Mouse (Mus musculus) kidney, embryonic 15.5 days (tissue): ENCODE data around the gene Sec14l2. TPM values are rescaled to one million over a fixed set of nuclear protein-coding genes. Genes with fewer than 3 reads are reported as not detected.
A peak's percentile ranks its signal among the peaks of the same experiment; 100 is the strongest.

ENCODE experiments used
- ATAC-seq: fragments of 200-750 bp; cut with Nextera tagmentation; replicated peaks from 2 replicates; pipeline ENCODE4 v1.8.0; 2017; ENCODE audit warnings: moderate TSS enrichment; ENCODE audit not compliant: low FRiP score
- H3K27ac ChIP-seq: fragments of 300-500 bp; sonication (generic); 2 replicates; pipeline ENCODE4 v1.5.1; 2015; ENCODE audit warnings: mild to moderate bottlenecking, inconsistent platforms
- H3K27me3 ChIP-seq: fragments of 300-500 bp; sonication (generic); 2 replicates; pipeline ENCODE4 v1.6.1; 2015; ENCODE audit warnings: inconsistent platforms
- H3K36me3 ChIP-seq: fragments of 300-500 bp; sonication (generic); 2 replicates; pipeline ENCODE4 v1.6.1; 2015; ENCODE audit warnings: inconsistent platforms
- H3K4me1 ChIP-seq: fragments of 300-500 bp; sonication (generic); 2 replicates; pipeline ENCODE4 v1.6.1; 2015; ENCODE audit warnings: inconsistent platforms
- H3K4me2 ChIP-seq: fragments of 300-500 bp; sonication (generic); 2 replicates; pipeline ENCODE4 v1.6.1; 2015; ENCODE audit warnings: moderate library complexity, mild to moderate bottlenecking, inconsistent platforms
- H3K4me3 ChIP-seq: fragments of 300-500 bp; sonication (generic); replicated peaks from 2 replicates; pipeline ENCODE4 v1.5.1; 2015; ENCODE audit warnings: mild to moderate bottlenecking, inconsistent platforms
- H3K9ac ChIP-seq: fragments of 300-500 bp; sonication (generic); 2 replicates; pipeline ENCODE4 v1.6.1; 2015; ENCODE audit warnings: mild to moderate bottlenecking, inconsistent platforms
- H3K9me3 ChIP-seq: fragments of 300-500 bp; sonication (generic); replicated peaks from 2 replicates; pipeline ENCODE4 v1.6.1; 2016; ENCODE audit warnings: inconsistent platforms
- WGBS: fragments of 180-500 bp; shearing (Covaris S2); methylation state at CpG from one replicate; pipeline ENCODE4 v1.1.7; 2015; ENCODE audit warnings: mixed read lengths; 5-methylcytosine and 5-hydroxymethylcytosine counted together
- polyA plus RNA-seq: library from polyadenylated mRNA; unstranded; fragments of >200 nt; fragmentation: Nextera tagmentation; extraction: Ambion mirVana; gene quantifications from 2 replicates; pipeline ENCODE4 v1.2.1, GENCODE M21; 2015

Gene Sec14l2
- 1.3 and 2.2 TPM in 2 replicates for polyA plus RNA-seq

DNA sequence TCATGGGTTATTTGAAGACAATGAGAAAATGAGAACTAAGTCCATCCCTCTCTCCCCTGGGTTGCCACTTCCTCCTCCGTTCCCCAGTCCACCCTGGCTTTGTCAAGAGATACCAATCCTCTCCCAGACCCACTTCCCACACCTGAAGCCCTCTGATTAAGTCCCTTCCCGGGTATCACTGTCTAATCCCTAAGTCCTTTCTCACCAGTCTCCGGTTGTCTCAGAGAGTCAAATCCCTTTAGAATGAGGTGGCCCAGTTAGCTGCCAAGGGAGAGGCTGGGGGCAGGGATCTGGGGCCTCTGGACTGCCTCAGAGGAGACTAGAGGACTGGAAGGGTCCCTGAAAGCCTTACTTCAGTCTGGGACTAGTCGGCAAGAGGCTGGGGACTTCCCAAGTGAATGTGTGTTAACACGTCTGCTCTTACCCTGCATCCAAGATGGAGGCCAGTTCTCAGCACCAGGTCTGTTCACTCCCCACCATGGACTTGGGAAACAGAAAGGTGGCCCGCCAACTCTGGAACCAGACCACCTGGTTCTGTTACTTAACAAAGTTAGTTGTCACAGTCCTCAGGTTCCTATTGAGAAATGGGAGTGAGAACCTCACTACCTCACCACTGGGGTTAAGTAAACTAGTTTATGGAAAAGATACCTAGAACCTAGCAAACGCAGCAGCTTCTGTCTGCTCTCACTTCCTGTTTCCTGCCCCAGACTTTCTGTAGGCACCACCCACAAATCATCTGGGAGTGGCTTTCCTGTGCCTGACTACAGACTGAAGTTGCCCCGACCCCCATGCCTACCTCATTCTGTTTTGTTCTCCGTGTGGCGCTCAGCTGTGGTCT, at the start of gene Sec14l2:
TSS of gene Sec14l2 (minus strand) at position 674 of the 838 bp plus-strand sequence.
- no peak within 1 kb of the TSS for H3K4me2 ChIP-seq
- H3K27ac ChIP-seq = no peak within 1 kb of the TSS
- peaks cover 14% of the 10 kb centered on the region for H3K4me1 ChIP-seq
- H3K4me3 ChIP-seq = no peak within 1 kb of the TSS
- no peaks in the 10 kb centered on the region for H3K36me3 ChIP-seq
- H3K9ac ChIP-seq = no peak within 1 kb of the TSS
- peaks cover 27% of the 10 kb centered on the region for H3K27me3 ChIP-seq
- H3K9me3 ChIP-seq = peaks cover 7% of the 10 kb centered on the region; the same call in 1 of the 2 replicates
- ATAC-seq = no peak
- 73% methylated on average over 10 of the region's 10 CpGs for WGBS

DNA sequence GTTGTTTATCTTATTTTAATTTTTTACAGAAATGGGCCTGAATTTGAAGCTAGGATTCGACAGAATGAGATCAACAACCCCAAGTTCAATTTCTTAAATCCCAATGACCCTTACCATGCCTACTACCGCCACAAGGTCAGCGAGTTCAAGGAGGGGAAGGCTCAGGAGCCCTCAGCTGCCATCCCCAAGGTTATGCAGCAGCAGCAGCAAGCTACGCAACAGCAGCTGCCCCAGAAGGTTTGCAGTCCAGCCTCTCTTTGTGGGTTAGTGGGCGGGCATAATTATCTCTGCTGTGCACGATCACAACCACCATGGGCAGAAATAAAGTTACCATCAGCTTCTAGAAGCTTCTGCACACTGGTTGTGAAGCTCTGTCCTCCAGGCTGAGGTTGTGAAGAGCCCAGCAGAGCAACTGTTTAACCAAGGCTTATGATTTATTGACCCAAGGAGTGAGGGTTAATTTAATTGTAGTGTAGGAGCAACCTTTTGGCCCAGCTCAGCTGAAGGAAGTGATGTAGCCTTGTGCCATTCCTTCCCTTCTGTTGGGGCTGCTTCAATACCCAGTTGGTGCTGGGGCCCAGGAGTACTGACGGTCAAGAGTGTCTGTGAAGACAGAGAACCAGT, 43.4 kb upstream of the Sec14l2 start:
- Histone ChIP-seq H3K9ac (no peak overlapping the region), H3K27me3 (no peaks in the 10 kb centered on the region), H3K27ac (no peak overlapping the region), H3K4me2 (no peak overlapping the region), H3K36me3 (peaks cover 100% of the 10 kb centered on the region), H3K4me1 (peaks cover 14% of the 10 kb centered on the region), H3K4me3 (no peak overlapping the region), H3K9me3 (no peaks in the 10 kb centered on the region)
- no peak for ATAC-seq
- WGBS = 89% methylated on average over 7 of the region's 7 CpGs

DNA sequence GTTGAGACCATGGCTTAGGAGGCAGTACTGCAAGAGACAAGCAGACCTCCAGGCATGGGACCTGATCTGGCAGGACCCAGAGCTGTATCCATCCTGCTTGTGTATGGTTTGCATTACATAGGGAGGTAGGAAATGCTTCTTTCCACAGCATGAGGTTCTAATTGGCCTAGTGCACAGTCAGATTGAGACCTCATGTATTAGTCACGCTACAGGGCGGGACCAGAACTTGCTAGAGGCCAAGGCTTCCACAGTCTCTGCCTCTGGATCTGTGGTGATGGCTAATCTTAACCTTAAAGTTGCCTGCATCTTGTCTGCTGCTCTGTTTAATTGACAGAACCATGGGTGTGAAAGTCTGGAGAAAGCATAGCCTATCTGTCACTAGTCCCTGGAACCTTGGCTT, 41.5 kb upstream of the Sec14l2 start:
- Histone ChIP-seq H3K4me2 (no peak overlapping the region), H3K27ac (no peak overlapping the region), H3K4me3 (no peak overlapping the region), H3K9ac (no peak overlapping the region), H3K9me3 (no peaks in the 10 kb centered on the region), H3K36me3 (peaks cover 87% of the 10 kb centered on the region), H3K27me3 (no peaks in the 10 kb centered on the region), H3K4me1 (peaks cover 25% of the 10 kb centered on the region)
- 98% methylated on average over 2 of the region's 2 CpGs for WGBS
- ATAC-seq = no peak

DNA sequence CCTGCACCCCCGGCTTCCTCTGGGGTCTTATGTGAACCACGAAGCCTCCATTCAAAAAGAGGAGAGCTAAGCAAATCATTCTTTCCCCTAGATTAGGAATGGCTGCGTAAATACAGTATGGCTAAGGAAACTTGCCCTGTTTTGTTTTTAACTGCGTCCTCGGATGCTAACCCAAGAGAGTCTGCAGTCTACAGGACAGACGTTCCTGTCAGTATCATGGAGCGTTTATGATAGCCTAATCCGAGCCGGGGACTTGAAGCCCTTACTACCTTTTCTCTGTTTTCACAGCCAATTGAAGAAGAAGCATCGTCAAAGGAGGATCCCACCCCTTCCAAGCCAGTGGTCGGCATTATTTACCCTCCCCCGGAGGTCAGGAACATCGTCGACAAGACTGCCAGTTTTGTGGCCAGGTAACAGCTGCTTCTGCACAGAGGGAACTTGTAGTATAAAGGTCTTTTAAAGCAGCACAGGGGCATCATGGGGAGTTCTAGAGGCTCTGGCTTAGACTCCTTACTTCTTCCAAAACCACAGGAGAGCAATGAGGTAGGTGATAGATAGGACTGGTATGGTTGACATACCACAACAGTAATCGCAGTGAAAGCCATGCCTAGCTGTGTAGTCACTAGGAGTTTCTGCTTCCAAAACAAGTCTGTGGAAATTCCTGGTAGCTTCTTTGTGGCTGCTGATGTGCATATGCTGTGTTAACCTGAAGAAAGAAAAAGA, 37.7 kb upstream of the Sec14l2 start:
- H3K9me3 ChIP-seq = no peaks in the 10 kb centered on the region
- WGBS = 6% methylated on average over 15 of the region's 15 CpGs
- H3K9ac ChIP-seq = peak overlapping the region; percentile 76
- peak overlapping the region; percentile 80 for H3K4me2 ChIP-seq
- peaks cover 50% of the 10 kb centered on the region for H3K36me3 ChIP-seq
- ATAC-seq = no peak
- H3K27ac ChIP-seq = peak overlapping the region; percentile 90
- peaks cover 36% of the 10 kb centered on the region for H3K4me1 ChIP-seq
- H3K27me3 ChIP-seq = no peaks in the 10 kb centered on the region
- H3K4me3 ChIP-seq = peak overlapping the region; percentile 82

DNA sequence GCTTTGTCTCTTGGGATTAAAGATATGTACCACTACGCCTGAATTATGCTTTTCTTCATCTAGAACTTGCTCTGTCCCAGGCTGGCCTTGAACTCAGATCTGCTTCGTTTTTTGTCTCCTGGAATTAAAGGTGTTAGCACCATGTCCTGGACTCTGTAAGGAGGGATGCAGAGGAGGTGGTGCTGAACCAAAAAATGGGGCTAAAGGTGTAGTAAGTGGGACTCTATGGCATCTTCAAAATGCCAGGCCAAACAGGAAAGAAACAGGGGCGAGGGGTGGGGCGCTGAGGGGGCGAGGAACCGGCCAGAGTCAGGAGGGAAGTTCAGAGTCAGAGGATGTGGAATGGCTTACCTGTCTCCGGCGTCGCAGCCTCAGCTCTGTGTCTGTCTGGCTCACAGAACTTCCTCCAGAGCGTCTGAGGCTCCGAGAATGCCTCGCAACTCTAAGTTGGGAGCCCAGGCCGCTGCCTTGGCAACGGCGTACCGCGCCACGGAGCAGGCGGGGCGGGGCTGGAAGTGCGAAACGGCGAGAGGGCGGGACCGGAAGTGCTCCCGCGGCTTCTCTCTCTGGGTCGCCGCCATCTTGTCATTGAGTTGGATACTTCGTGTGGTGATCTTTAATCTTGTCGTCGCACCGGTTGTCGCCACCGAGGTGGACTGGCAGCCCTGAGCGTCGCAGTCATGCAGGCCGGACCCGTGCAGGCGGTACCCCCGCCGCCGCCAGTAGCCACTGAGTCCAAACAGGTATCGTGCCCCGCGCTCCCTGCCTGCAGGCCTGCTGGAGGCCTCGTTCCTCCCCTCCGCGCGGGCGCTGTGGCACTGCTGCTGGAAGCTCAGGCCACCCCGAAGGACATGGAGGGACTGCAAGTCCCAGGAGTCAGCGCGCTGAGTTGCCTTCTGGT, 36.8 kb upstream of the Sec14l2 start, which contains the start of the genes Ccdc157 and Sf3a1:
TSS of gene Ccdc157 (minus strand) at position 486 of the 901 bp plus-strand sequence.
TSS of gene Sf3a1 (plus strand) at position 543 of the 901 bp plus-strand sequence.
- Histone ChIP-seq H3K4me3 (peak within 1 kb of the TSS; percentile 82), H3K27ac (peak within 1 kb of the TSS; percentile 90), H3K4me1 (peaks cover 36% of the 10 kb centered on the region), H3K36me3 (peaks cover 41% of the 10 kb centered on the region), H3K27me3 (no peaks in the 10 kb centered on the region), H3K9ac (peak within 1 kb of the TSS; percentile 76), H3K9me3 (no peaks in the 10 kb centered on the region), H3K4me2 (peak within 1 kb of the TSS; percentile 80)
- ATAC-seq = peak; percentile 97
- WGBS = 1% methylated on average over 54 of the region's 54 CpGs

DNA sequence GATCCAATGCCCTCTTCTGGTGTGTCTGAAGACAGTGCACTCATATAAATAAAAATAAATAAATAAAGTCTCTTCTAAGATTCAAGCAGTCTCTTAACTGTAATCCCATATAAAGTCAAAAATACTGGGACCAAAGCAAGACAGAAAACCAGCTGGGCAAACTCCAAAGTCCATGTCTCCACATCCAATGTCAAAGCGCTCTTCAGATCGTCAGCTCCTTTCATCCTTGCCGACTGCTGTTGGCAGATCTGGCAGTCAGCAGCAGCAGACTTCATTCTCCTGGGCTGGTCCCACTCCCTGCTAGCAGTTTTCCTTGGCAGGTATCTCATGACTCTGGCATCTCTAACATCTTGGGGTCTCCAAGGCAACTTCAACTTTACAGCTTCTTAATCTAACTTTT, 35.5 kb upstream of the Sec14l2 start:
- Histone ChIP-seq H3K9ac (no peak overlapping the region), H3K4me1 (peaks cover 36% of the 10 kb centered on the region), H3K9me3 (0 out of 2 replicates have a peak, but pooled peaks cover 3% of the 10 kb centered on the region), H3K4me2 (no peak overlapping the region), H3K36me3 (peaks cover 27% of the 10 kb centered on the region), H3K27me3 (no peaks in the 10 kb centered on the region), H3K4me3 (no peak overlapping the region), H3K27ac (no peak overlapping the region)
- ATAC-seq = no peak
- WGBS = 91% methylated on average over 3 of the region's 3 CpGs

DNA sequence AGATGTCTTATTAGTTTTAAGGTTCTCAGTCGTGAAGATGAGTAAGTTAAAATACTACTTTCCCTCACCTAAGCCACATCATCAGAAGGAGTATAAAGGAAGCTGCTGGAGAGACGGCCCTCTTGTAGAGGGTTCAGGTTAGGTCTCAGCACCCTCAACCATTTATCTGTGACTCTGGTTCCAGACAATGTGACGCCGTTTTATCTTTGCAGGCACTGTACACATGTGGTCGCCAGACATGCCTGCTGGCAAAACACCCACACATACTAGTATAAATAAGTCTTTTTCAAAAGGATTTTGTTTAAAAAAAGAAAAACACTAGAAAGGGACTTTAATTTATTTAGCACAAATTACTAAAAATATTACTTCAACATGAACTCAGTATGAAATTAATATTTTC, 32.4 kb upstream of the Sec14l2 start:
- 0 out of 2 replicates have a peak, but pooled peaks cover 3% of the 10 kb centered on the region for H3K9me3 ChIP-seq
- no peak overlapping the region for H3K4me3 ChIP-seq
- H3K9ac ChIP-seq = no peak overlapping the region
- peaks cover 9% of the 10 kb centered on the region; the same call in 1 of the 2 replicates for H3K36me3 ChIP-seq
- 80% methylated on average over 5 of the region's 5 CpGs for WGBS
- ATAC-seq = no peak
- H3K27ac ChIP-seq = no peak overlapping the region
- H3K27me3 ChIP-seq = no peaks in the 10 kb centered on the region
- no peak overlapping the region for H3K4me2 ChIP-seq
- H3K4me1 ChIP-seq = peaks cover 13% of the 10 kb centered on the region

DNA sequence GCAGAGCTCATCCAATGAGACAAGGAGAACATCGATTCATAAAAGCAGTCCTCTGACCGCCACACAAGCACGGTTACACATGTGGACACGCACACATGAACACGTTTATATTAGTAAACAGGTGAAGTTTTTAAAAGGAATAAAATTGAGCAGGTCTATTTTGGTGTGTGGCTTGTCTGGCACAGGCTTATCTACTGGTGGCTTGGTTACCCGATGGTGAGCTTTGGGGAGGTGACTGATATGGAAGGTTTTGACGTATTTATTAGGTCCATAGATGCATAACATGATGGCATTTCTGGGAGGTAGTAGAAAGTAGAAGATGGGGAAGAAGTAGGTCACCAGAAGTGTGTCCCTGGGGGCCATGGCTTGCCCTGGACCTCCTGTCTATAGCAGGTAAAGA, 30.5 kb upstream of the Sec14l2 start:
- no peaks in the 10 kb centered on the region for H3K27me3 ChIP-seq
- H3K27ac ChIP-seq = no peak overlapping the region
- 0 out of 2 replicates have a peak, but pooled peaks cover 3% of the 10 kb centered on the region for H3K9me3 ChIP-seq
- peaks cover 13% of the 10 kb centered on the region for H3K36me3 ChIP-seq
- H3K4me3 ChIP-seq = no peak overlapping the region
- H3K9ac ChIP-seq = no peak overlapping the region
- ATAC-seq = no peak
- peaks cover under 1% of the 10 kb centered on the region; the same call in 1 of the 2 replicates for H3K4me1 ChIP-seq
- WGBS = 89% methylated on average over 7 of the region's 7 CpGs
- no peak overlapping the region for H3K4me2 ChIP-seq

DNA sequence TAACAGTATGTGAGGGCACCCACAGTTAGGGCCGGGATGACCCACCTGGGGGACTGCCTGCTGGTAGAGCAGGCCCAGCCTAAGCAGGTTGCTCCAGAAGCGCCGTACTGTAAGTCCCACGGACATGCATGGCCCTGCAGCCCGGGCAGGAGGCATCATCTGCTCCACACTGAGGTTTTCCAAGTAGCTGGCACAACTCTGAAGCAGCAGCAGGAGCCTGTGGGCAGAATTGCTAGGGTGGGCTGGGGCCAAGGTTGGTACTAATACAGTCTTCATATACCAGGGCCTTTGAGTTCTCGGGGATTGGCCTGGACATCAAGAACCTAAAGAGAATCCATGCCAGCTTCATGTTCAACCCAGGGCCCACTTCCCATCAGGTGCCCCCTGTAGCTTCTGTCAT, 26.7 kb upstream of the Sec14l2 start:
- Histone ChIP-seq H3K27me3 (no peaks in the 10 kb centered on the region), H3K36me3 (peaks cover 32% of the 10 kb centered on the region), H3K27ac (no peak overlapping the region), H3K4me3 (no peak overlapping the region), H3K9me3 (0 out of 2 replicates have a peak, but pooled peaks cover 3% of the 10 kb centered on the region), H3K9ac (no peak overlapping the region), H3K4me2 (no peak overlapping the region), H3K4me1 (peaks cover 6% of the 10 kb centered on the region; the same call in 1 of the 2 replicates)
- ATAC-seq = no peak
- WGBS = 94% methylated on average over 6 of the region's 6 CpGs

DNA sequence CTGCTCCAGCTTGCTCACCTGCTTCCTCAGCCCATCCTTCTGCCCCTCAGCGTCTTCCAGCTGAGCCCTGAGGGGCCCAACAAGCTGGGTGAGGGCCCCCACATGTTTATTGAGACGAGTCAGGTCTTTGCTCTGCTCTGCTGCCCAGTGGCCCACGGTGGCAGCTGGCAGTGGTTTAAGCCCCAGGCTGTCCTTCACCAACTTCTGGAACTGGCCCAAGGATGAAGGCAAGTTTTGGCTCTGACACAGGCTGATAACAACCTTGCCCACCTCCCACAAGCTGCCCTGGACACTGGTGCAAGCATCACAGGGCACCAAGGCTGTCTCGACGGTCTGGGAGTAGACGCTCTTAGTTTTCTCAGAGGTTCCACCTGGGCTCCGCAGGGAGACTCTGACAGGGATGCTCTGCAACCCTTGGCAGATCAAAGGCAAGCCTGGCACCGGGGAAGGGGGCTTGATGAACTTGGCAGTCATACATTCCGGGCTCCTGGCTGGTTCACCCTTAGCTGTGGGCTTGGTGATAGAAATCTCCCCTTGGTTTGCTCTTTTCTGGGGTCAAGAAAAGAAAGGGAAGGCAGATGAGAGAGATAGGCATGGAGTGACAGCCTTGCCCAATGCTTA, 25.4 kb upstream of the Sec14l2 start:
- WGBS = 61% methylated on average over 9 of the region's 9 CpGs
- H3K27ac ChIP-seq = no peak overlapping the region
- 0 out of 2 replicates have a peak, but pooled peaks have one; percentile 33 for ATAC-seq

More for the DNA sequence above, 25.4 kb upstream of the Sec14l2 start:
- H3K9ac ChIP-seq = no peak overlapping the region
- H3K36me3 ChIP-seq = peaks cover 44% of the 10 kb centered on the region
- H3K4me1 ChIP-seq = peaks cover 6% of the 10 kb centered on the region; the same call in 1 of the 2 replicates
- no peaks in the 10 kb centered on the region for H3K9me3 ChIP-seq
- H3K4me2 ChIP-seq = no peak overlapping the region
- no peaks in the 10 kb centered on the region for H3K27me3 ChIP-seq
- H3K4me3 ChIP-seq = no peak overlapping the region
